Mouse (Mus musculus) heart, postnatal 0 days (tissue): ENCODE results near the gene Mbnl2. TPM values are rescaled to one million over a fixed set of nuclear protein-coding genes. Genes with fewer than 3 reads are reported as not detected.
"Not testable (repeated sequence)": the region's sequence is repeated elsewhere in the genome, so short reads cannot be mapped to it uniquely, and the experiment has no call there.

Experiments used
- ATAC-seq: fragments of 200-750 bp; cut with Nextera tagmentation; 2 replicates; pipeline ENCODE4 v1.8.0; 2017; ENCODE audit warnings: low read depth, moderate number of reproducible peaks, moderate library complexity; ENCODE audit not compliant: insufficient read depth
- DNase-seq: peaks from one replicate; pipeline ENCODE4 v3.0.0-alpha.2; 2016; ENCODE audit warnings: low spot score
- H3K27ac ChIP-seq: fragments of 300-500 bp; sonication (generic); 2 replicates; pipeline ENCODE4 v1.5.1; 2014; ENCODE audit warnings: low read depth, mild to moderate bottlenecking
- H3K27me3 ChIP-seq: fragments of 300-500 bp; sonication (generic); 2 replicates; pipeline ENCODE4 v1.6.1; 2014; ENCODE audit warnings: low read length, mixed read lengths; ENCODE audit not compliant: control insufficient read depth, insufficient read depth
- H3K36me3 ChIP-seq: fragments of 300-500 bp; sonication (generic); replicated peaks from 2 replicates; pipeline ENCODE4 v1.6.1; 2014; ENCODE audit warnings: low read length, mixed read lengths; ENCODE audit not compliant: control insufficient read depth, insufficient read depth
- H3K4me1 ChIP-seq: fragments of 300-500 bp; sonication (generic); 2 replicates; pipeline ENCODE4 v1.6.1; 2014; ENCODE audit warnings: antibody characterized with exemption; ENCODE audit not compliant: control insufficient read depth, insufficient read depth
- H3K4me2 ChIP-seq: fragments of 300-500 bp; sonication (generic); 2 replicates; pipeline ENCODE4 v1.6.1; 2014; ENCODE audit warnings: low read depth, mild to moderate bottlenecking, low read length, moderate library complexity
- H3K4me3 ChIP-seq: fragments of 300-500 bp; sonication (generic); 2 replicates; pipeline ENCODE4 v1.5.1; 2014; ENCODE audit warnings: low read depth, low read length
- H3K9ac ChIP-seq: fragments of 300-500 bp; sonication (generic); replicated peaks from 2 replicates; pipeline ENCODE4 v1.6.1; 2014; ENCODE audit warnings: low read depth, low read length, mixed read lengths
- H3K9me3 ChIP-seq: fragments of 300-500 bp; sonication (generic); replicated peaks from 2 replicates; pipeline ENCODE4 v1.6.1; 2016; ENCODE audit warnings: low read length; ENCODE audit not compliant: control insufficient read depth
- CTCF ChIP-seq: IDR thresholded peaks from 2 replicates; pipeline ENCODE4 v1.5.1; 2016; ENCODE audit warnings: antibody characterized with exemption, control low read depth, low read depth
- EP300 ChIP-seq: IDR thresholded peaks from 2 replicates; pipeline ENCODE4 v1.6.1; 2016; ENCODE audit warnings: antibody characterized with exemption, low read depth
- WGBS: fragments of 180-500 bp; shearing (Covaris S2); extraction: QIAGEN DNeasy Blood & Tissue Kit; methylation state at CpG from one replicate; pipeline ENCODE4 v1.1.7; 2014; 5-methylcytosine and 5-hydroxymethylcytosine counted together
- polyA plus RNA-seq: library from polyadenylated mRNA; unstranded; fragments of >200 nt; fragmentation: Nextera tagmentation; extraction: Ambion mirVana; gene quantifications from 2 replicates; pipeline ENCODE4 v1.2.1, GENCODE M21; 2015
- total RNA-seq: library from RNA; depleted of rRNA; stranded (reverse); fragments of >200 nt; gene quantifications from 2 replicates; pipeline ENCODE4 v1.2.3, GENCODE M21; 2014; ENCODE audit warnings: low replicate concordance

The Mbnl2 gene
- total and polyA plus RNA-seq, 2 experiments from 2014 or later: 137 to 288 TPM

GRCm38 (mm10) chr14:120355040-120355741 lies 79.7 kb downstream of the Mbnl2 start:
- DNase-seq: peak; percentile 83

DNA sequence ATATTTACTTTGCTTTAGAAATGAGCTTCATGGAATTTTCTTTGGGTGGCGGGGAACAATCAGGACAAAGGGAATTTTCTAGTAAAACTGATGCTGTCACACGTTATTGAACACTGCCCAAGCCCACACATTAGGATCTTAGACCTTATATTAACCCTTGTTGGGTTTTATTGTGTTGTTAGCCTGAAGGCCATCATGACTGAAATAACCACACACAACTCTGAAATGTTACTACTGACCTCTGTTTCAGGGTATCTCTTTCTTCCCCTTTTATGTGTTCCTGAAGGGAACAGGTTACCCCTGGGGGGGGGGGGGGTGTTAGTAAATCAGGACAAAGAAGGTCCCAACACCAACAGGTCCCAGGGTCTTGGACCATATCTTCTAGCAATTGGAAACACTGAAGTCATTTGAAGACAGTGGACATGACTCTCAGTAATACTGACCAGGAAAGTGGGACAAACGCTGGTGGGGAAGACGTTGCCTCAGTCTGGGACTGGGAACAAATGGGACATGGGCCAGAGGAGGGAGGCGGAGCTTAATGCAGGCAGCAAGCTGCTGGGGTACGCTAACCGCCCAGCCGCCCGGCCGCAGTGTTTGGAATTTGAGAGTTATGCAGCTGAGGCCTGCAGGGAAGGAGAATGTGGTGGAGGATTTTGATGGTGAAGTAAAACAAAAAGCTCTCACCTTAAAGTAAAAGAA lies 80.4 kb downstream of the Mbnl2 start:
- peaks cover 55% of the 10 kb centered on the region for H3K4me1 ChIP-seq
- peak; percentile 19; the same call in 1 of the 2 replicates for ATAC-seq
- no peak overlapping the region for H3K4me3 ChIP-seq
- H3K36me3 ChIP-seq: peaks cover 5% of the 10 kb centered on the region; the same call in 1 of the 2 replicates
- H3K27ac ChIP-seq: peak overlapping the region; percentile 91
- H3K27me3 ChIP-seq: no peaks in the 10 kb centered on the region
- DNase-seq: no peak
- peak overlapping the region; percentile 35; the same call in 1 of the 2 replicates for H3K4me2 ChIP-seq
- WGBS: 50% methylated on average over 10 of the region's 10 CpGs
- no peak for TF ChIP-seq CTCF
- TF ChIP-seq EP300: no peak; the same call in 1 of the 2 replicates
- H3K9me3 ChIP-seq: no peaks in the 10 kb centered on the region
- peak overlapping the region; percentile 24; the same call in 1 of the 2 replicates for H3K9ac ChIP-seq

More at GRCm38 (mm10) chr14:120355040-120355741, 79.7 kb downstream of the Mbnl2 start:
- H3K9ac ChIP-seq: peak overlapping the region; percentile 24; the same call in 1 of the 2 replicates
- H3K4me3 ChIP-seq: no peak overlapping the region
- H3K4me1 ChIP-seq: peaks cover 52% of the 10 kb centered on the region
- H3K27ac ChIP-seq: peak overlapping the region; percentile 91
- peak overlapping the region; percentile 35 for H3K4me2 ChIP-seq
- no peaks in the 10 kb centered on the region for H3K9me3 ChIP-seq
- WGBS: 11% methylated on average over 14 of the region's 14 CpGs
- H3K36me3 ChIP-seq: peaks cover 5% of the 10 kb centered on the region; the same call in 1 of the 2 replicates
- peak; percentile 83 for ATAC-seq
- H3K27me3 ChIP-seq: no peaks in the 10 kb centered on the region
- TF ChIP-seq EP300: no peak; the same call in 1 of the 2 replicates
- TF ChIP-seq CTCF: 0 out of 2 replicates have a peak, but pooled peaks have one; percentile 7

GRCm38 (mm10) chr14:120357321-120358070 lies 82.0 kb downstream of the Mbnl2 start:
- H3K4me1 ChIP-seq: peaks cover 47% of the 10 kb centered on the region
- no peak overlapping the region for H3K4me3 ChIP-seq
- no peaks in the 10 kb centered on the region for H3K27me3 ChIP-seq
- TF ChIP-seq EP300 (no peak), CTCF (no peak)
- H3K27ac ChIP-seq: no peak overlapping the region
- no peak for ATAC-seq
- WGBS: 96% methylated on average over 19 of the region's 19 CpGs
- peaks cover 5% of the 10 kb centered on the region; the same call in 1 of the 2 replicates for H3K36me3 ChIP-seq
- no peak overlapping the region for H3K9ac ChIP-seq
- H3K4me2 ChIP-seq: no peak overlapping the region
- DNase-seq: no peak
- no peaks in the 10 kb centered on the region for H3K9me3 ChIP-seq

DNA sequence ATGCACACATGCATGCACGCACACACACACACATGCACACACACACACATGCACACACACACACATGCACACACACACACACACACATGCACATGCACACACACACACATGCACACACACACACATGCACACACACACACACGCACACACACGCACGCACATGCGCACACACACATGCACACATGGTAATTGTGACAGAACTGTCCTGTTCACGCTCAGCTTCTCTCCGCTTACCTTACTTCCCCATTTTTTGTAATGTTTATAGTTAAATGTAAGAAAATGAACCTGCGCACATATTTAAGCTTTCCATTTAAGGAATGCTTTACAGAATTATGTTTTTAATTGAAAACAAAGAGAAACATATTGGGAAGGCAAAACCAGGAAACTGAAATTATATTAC lies 84.1 kb downstream of the Mbnl2 start:
- WGBS: 97% methylated on average over 8 of the region's 8 CpGs
- H3K4me2 ChIP-seq, H3K9me3 ChIP-seq, ATAC-seq, DNase-seq, H3K4me3 ChIP-seq, H3K27ac ChIP-seq, H3K27me3 ChIP-seq, H3K9ac ChIP-seq: not testable (repeated sequence)
- peaks cover 11% of the 10 kb centered on the region; the same call in 1 of the 2 replicates for H3K36me3 ChIP-seq
- H3K4me1 ChIP-seq: peaks cover 33% of the 10 kb centered on the region

GRCm38 (mm10) chr14:120361121-120361520 lies 85.7 kb downstream of the Mbnl2 start:
- DNase-seq: no peak
- TF ChIP-seq EP300 (no peak), CTCF (no peak)
- Histone ChIP-seq H3K9ac (no peak overlapping the region), H3K9me3 (no peaks in the 10 kb centered on the region), H3K4me3 (no peak overlapping the region), H3K4me1 (peaks cover 18% of the 10 kb centered on the region), H3K36me3 (peaks cover 11% of the 10 kb centered on the region; the same call in 1 of the 2 replicates), H3K27me3 (no peaks in the 10 kb centered on the region), H3K4me2 (no peak overlapping the region), H3K27ac (no peak overlapping the region)
- 89% methylated on average over 6 of the region's 6 CpGs for WGBS
- ATAC-seq: no peak
